Mouse (Mus musculus) G1E (cell line): ENCODE measurements around the gene St7.

Experiments
- CTCF ChIP-seq: IDR thresholded peaks from 2 replicates; pipeline ENCODE4 v1.5.1; 2012; ENCODE audit warnings: low read depth, low read length, inconsistent platforms, mixed read lengths
- TAL1 ChIP-seq: conservative IDR thresholded peaks from 2 replicates; pipeline ENCODE4 v1.6.1; 2012; ENCODE audit warnings: low read depth, low read length, inconsistent platforms, mixed read lengths

GRCm38 (mm10) chr6:17721706-17722105, 29.0 kb downstream of the St7 start:
- no peak for TF ChIP-seq CTCF
- no peak for TF ChIP-seq TAL1
